Mouse (Mus musculus) embryonic facial prominence, embryonic 14.5 days (tissue): ENCODE results near the gene Myo9a. TPM values are rescaled to one million over a fixed set of nuclear protein-coding genes. Genes with fewer than 3 reads are reported as not detected.

Source experiments
- ATAC-seq: fragments of 200-750 bp; cut with Nextera tagmentation; 2 replicates; pipeline ENCODE4 v1.8.0; 2017; ENCODE audit warnings: low read depth, moderate number of reproducible peaks, moderate TSS enrichment
- DNase-seq: peaks from one replicate; pipeline ENCODE4 v3.0.0-alpha.2; 2015; ENCODE audit warnings: low spot score
- H3K27ac ChIP-seq: fragments of 300-500 bp; sonication (generic); replicated peaks from 2 replicates; pipeline ENCODE4 v1.5.1; 2014; ENCODE audit warnings: low read depth, mild to moderate bottlenecking, low read length, moderate library complexity
- H3K27me3 ChIP-seq: fragments of 300-500 bp; sonication (generic); replicated peaks from 2 replicates; pipeline ENCODE4 v1.6.1; 2014; ENCODE audit warnings: low read length; ENCODE audit not compliant: control insufficient read depth, insufficient read depth
- H3K36me3 ChIP-seq: fragments of 300-500 bp; sonication (generic); 2 replicates; pipeline ENCODE4 v1.6.1; 2014; ENCODE audit warnings: low read length, mixed read lengths; ENCODE audit not compliant: control insufficient read depth, insufficient read depth
- H3K4me1 ChIP-seq: fragments of 300-500 bp; sonication (generic); 2 replicates; pipeline ENCODE4 v1.6.1; 2014; ENCODE audit warnings: antibody characterized with exemption, low read length; ENCODE audit not compliant: control insufficient read depth, insufficient read depth
- H3K4me2 ChIP-seq: fragments of 300-500 bp; sonication (generic); 2 replicates; pipeline ENCODE4 v1.6.1; 2014; ENCODE audit warnings: low read depth, mild to moderate bottlenecking, low read length, moderate library complexity, mixed read lengths
- H3K4me3 ChIP-seq: fragments of 300-500 bp; sonication (generic); 2 replicates; pipeline ENCODE4 v1.5.1; 2014; ENCODE audit warnings: low read depth, mild to moderate bottlenecking, low read length
- H3K9ac ChIP-seq: fragments of 300-500 bp; sonication (generic); 2 replicates; pipeline ENCODE4 v1.6.1; 2014; ENCODE audit warnings: low read depth, mild to moderate bottlenecking, low read length, moderate library complexity, mixed read lengths
- H3K9me3 ChIP-seq: fragments of 300-500 bp; sonication (generic); 2 replicates; pipeline ENCODE4 v1.6.1; 2016; ENCODE audit warnings: low read length; ENCODE audit not compliant: control insufficient read depth
- WGBS: fragments of 180-500 bp; shearing (Covaris S2); extraction: QIAGEN DNeasy Blood & Tissue Kit; methylation state at CpG from one replicate; pipeline ENCODE4 v1.1.7; 2014; 5-methylcytosine and 5-hydroxymethylcytosine counted together
- polyA plus RNA-seq: library from polyadenylated mRNA; unstranded; fragments of >200 nt; fragmentation: Nextera tagmentation; extraction: Ambion mirVana; gene quantifications from 2 replicates; pipeline ENCODE4 v1.2.1, GENCODE M21; 2014

Gene Myo9a
- polyA plus RNA-seq, 1 experiment from 2014 or later, result 18.3 TPM

- Histone ChIP-seq H3K27me3 (no peaks in the 10 kb centered on the region), H3K9ac (peak overlapping the region; percentile 15; the same call in 1 of the 2 replicates), H3K27ac (peak overlapping the region; percentile 39; the same call in 1 of the 2 replicates), H3K4me2 (peak overlapping the region; percentile 41), H3K4me3 (peak overlapping the region; percentile 18), H3K36me3 (no peaks in the 10 kb centered on the region), H3K4me1 (peaks cover 9% of the 10 kb centered on the region), H3K9me3 (no peaks in the 10 kb centered on the region)
- ATAC-seq, result peak; percentile 71
- WGBS, result 15% methylated on average over 10 of the region's 10 CpGs
- DNase-seq, result peak; percentile 93
Observed at GRCm38 (mm10) chr9:59723096-59723657, 27.5 kb upstream of the Myo9a start.

GRCm38 (mm10) chr9:59723791-59724442 lies 26.8 kb upstream of the Myo9a start:
- Histone ChIP-seq H3K9ac (no peak overlapping the region), H3K9me3 (no peaks in the 10 kb centered on the region), H3K27me3 (no peaks in the 10 kb centered on the region), H3K4me3 (no peak overlapping the region), H3K27ac (peak overlapping the region; percentile 72), H3K36me3 (no peaks in the 10 kb centered on the region), H3K4me1 (peaks cover 9% of the 10 kb centered on the region), H3K4me2 (no peak overlapping the region)
- 38% methylated on average over 8 of the region's 8 CpGs for WGBS
- peak; percentile 83 for ATAC-seq
- DNase-seq, result peak; percentile 82

GRCm38 (mm10) chr9:59725515-59725914 lies 25.2 kb upstream of the Myo9a start:
- DNase-seq, result no peak
- no peaks in the 10 kb centered on the region for H3K36me3 ChIP-seq
- 81% methylated on average over 10 of the region's 10 CpGs for WGBS

GRCm38 (mm10) chr9:59727569-59728286 lies 23.0 kb upstream of the Myo9a start:
- H3K27ac ChIP-seq, result no peak overlapping the region
- no peaks in the 10 kb centered on the region for H3K9me3 ChIP-seq
- no peak overlapping the region for H3K4me2 ChIP-seq
- 82% methylated on average over 11 of the region's 11 CpGs for WGBS
- H3K36me3 ChIP-seq, result no peaks in the 10 kb centered on the region
- H3K9ac ChIP-seq, result no peak overlapping the region
- H3K27me3 ChIP-seq, result no peaks in the 10 kb centered on the region
- no peak overlapping the region for H3K4me3 ChIP-seq
- no peak for ATAC-seq
- DNase-seq, result peak; percentile 9
- peaks cover 9% of the 10 kb centered on the region for H3K4me1 ChIP-seq

More at GRCm38 (mm10) chr9:59725515-59725914, 25.2 kb upstream of the Myo9a start:
- Histone ChIP-seq H3K4me1 (peaks cover 9% of the 10 kb centered on the region), H3K9ac (no peak overlapping the region), H3K27me3 (no peaks in the 10 kb centered on the region), H3K27ac (no peak overlapping the region), H3K4me2 (no peak overlapping the region), H3K9me3 (no peaks in the 10 kb centered on the region), H3K4me3 (no peak overlapping the region)
- no peak for ATAC-seq

- no peak overlapping the region for H3K27ac ChIP-seq
- H3K9me3 ChIP-seq, result no peaks in the 10 kb centered on the region
- H3K27me3 ChIP-seq, result no peaks in the 10 kb centered on the region
- H3K4me2 ChIP-seq, result no peak overlapping the region
- WGBS, result 86% methylated on average over 5 of the region's 5 CpGs
- no peak for ATAC-seq
- H3K36me3 ChIP-seq, result no peaks in the 10 kb centered on the region
- DNase-seq, result no peak
- H3K4me3 ChIP-seq, result no peak overlapping the region
- peaks cover 7% of the 10 kb centered on the region; the same call in 1 of the 2 replicates for H3K4me1 ChIP-seq
- no peak overlapping the region for H3K9ac ChIP-seq
Observed at GRCm38 (mm10) chr9:59731136-59731535, 19.6 kb upstream of the Myo9a start.

- WGBS, result 71% methylated on average over 6 of the region's 6 CpGs
- no peak for DNase-seq
Observed at GRCm38 (mm10) chr9:59733075-59733474, 17.6 kb upstream of the Myo9a start.

GRCm38 (mm10) chr9:59735394-59735793 lies 15.3 kb upstream of the Myo9a start:
- H3K27me3 ChIP-seq, result no peaks in the 10 kb centered on the region
- peaks cover 7% of the 10 kb centered on the region; the same call in 1 of the 2 replicates for H3K4me1 ChIP-seq
- H3K36me3 ChIP-seq, result no peaks in the 10 kb centered on the region
- no peaks in the 10 kb centered on the region for H3K9me3 ChIP-seq
- no peak overlapping the region for H3K4me2 ChIP-seq
- H3K4me3 ChIP-seq, result no peak overlapping the region
- WGBS, result 41% methylated on average over 4 of the region's 4 CpGs
- DNase-seq, result no peak
- ATAC-seq, result 0 out of 2 replicates have a peak, but pooled peaks have one; percentile 44
- no peak overlapping the region for H3K9ac ChIP-seq
- H3K27ac ChIP-seq, result no peak overlapping the region

More at GRCm38 (mm10) chr9:59733075-59733474, 17.6 kb upstream of the Myo9a start:
- H3K36me3 ChIP-seq, result no peaks in the 10 kb centered on the region
- peaks cover 7% of the 10 kb centered on the region; the same call in 1 of the 2 replicates for H3K4me1 ChIP-seq
- no peak overlapping the region for H3K27ac ChIP-seq
- H3K4me3 ChIP-seq, result no peak overlapping the region
- no peaks in the 10 kb centered on the region for H3K27me3 ChIP-seq
- no peak overlapping the region for H3K4me2 ChIP-seq
- ATAC-seq, result peak; percentile 75; the same call in 1 of the 2 replicates
- no peak overlapping the region for H3K9ac ChIP-seq
- no peaks in the 10 kb centered on the region for H3K9me3 ChIP-seq

- no peaks in the 10 kb centered on the region for H3K27me3 ChIP-seq
- WGBS, result 87% methylated on average over 2 of the region's 2 CpGs
- H3K9me3 ChIP-seq, result no peaks in the 10 kb centered on the region
- no peak for ATAC-seq
- no peak overlapping the region for H3K27ac ChIP-seq
- DNase-seq, result no peak
- H3K4me1 ChIP-seq, result no peaks in the 10 kb centered on the region
- H3K4me3 ChIP-seq, result no peak overlapping the region
- no peak overlapping the region for H3K4me2 ChIP-seq
- H3K36me3 ChIP-seq, result no peaks in the 10 kb centered on the region
- no peak overlapping the region for H3K9ac ChIP-seq
Observed at GRCm38 (mm10) chr9:59740593-59740992, 10.1 kb upstream of the Myo9a start.
